In genomic region chr11:115366706-115367394, GRCm38 (mm10) we compare ENCODE assay signal across 8 mouse cellular contexts. TPM values are rescaled to one million over a fixed set of nuclear protein-coding genes. Genes with fewer than 3 reads are reported as not detected.
DNase-seq lines count a peak whose midpoint lies in the region; ATAC-seq and TF ChIP-seq lines count a peak whose summit lies in the region.

No protein-coding gene starts in this region.

- H3K27ac ChIP-seq in heart, embryonic 11.5 days (ENCODE audit: low read depth, low read length): no peak overlapping the region
- peak overlapping the region; percentile 72 for H3K27ac ChIP-seq in embryonic facial prominence, embryonic 10.5 days (replicated peaks)
- peak overlapping the region; percentile 91 for H3K27ac ChIP-seq in hindbrain, embryonic 15.5 days (replicated peaks)
- H3K27ac ChIP-seq in liver, embryonic 12.5 days: no peak overlapping the region

- H3K9ac ChIP-seq in heart, embryonic 11.5 days (ENCODE audit: low read depth, low read length): peak overlapping the region; percentile 58; the same call in 1 of the 2 replicates
- peak overlapping the region; percentile 91 for H3K9ac ChIP-seq in hindbrain, embryonic 15.5 days
- 0 out of 2 replicates have a peak overlapping the region, but pooled peaks have one; percentile 39 for H3K9ac ChIP-seq in liver, embryonic 12.5 days

- H3K36me3 ChIP-seq in heart, embryonic 11.5 days (ENCODE audit: control insufficient read depth, insufficient read depth, low read length): no peaks in the 10 kb centered on the region
- no peaks in the 10 kb centered on the region for H3K36me3 ChIP-seq in G1E (replicated peaks)
- no peaks in the 10 kb centered on the region for H3K36me3 ChIP-seq in embryonic facial prominence, embryonic 10.5 days (replicated peaks)
- no peaks in the 10 kb centered on the region for H3K36me3 ChIP-seq in hindbrain, embryonic 15.5 days
- no peaks in the 10 kb centered on the region for H3K36me3 ChIP-seq in liver, embryonic 12.5 days

- 2% methylated on average over 27 of the region's 28 CpGs for WGBS in heart, embryonic 11.5 days (ENCODE audit: insufficient replicate concordance)
- WGBS in embryonic facial prominence, embryonic 10.5 days: 2% methylated on average over 28 of the region's 28 CpGs
- 1% methylated on average over 28 of the region's 28 CpGs for WGBS in hindbrain, embryonic 15.5 days
- WGBS in liver, embryonic 12.5 days (ENCODE audit: insufficient replicate concordance): 8% methylated on average over 28 of the region's 28 CpGs

- TF ChIP-seq CTCF in G1E (IDR thresholded peaks at IDR 0.05; ENCODE audit: low read depth, low read length): no peak

- peak overlapping the region; percentile 95 for H3K4me2 ChIP-seq in heart, embryonic 11.5 days
- H3K4me2 ChIP-seq in hindbrain, embryonic 15.5 days: peak overlapping the region; percentile 90
- peak overlapping the region; percentile 71 for H3K4me2 ChIP-seq in liver, embryonic 12.5 days

- H3K4me3 ChIP-seq in heart, embryonic 11.5 days (ENCODE audit: low read depth, low read length): peak overlapping the region; percentile 64
- peak overlapping the region; percentile 68; the same call in 1 of the 2 replicates for H3K4me3 ChIP-seq in G1E (ENCODE audit: low read depth, low read length)
- peak overlapping the region; percentile 66 for H3K4me3 ChIP-seq in embryonic facial prominence, embryonic 10.5 days
- H3K4me3 ChIP-seq in hindbrain, embryonic 15.5 days: peak overlapping the region; percentile 68
- H3K4me3 ChIP-seq in liver, embryonic 12.5 days: peak overlapping the region; percentile 42

- ATAC-seq in heart, embryonic 11.5 days (replicated peaks; ENCODE audit: insufficient number of reproducible peaks, low FRiP score, low TSS enrichment): no peak
- ATAC-seq in G1E (ENCODE audit: extremely low read depth, insufficient number of reproducible peaks, low FRiP score, poor library complexity, severe bottlenecking): no peak
- ATAC-seq in hindbrain, embryonic 15.5 days (ENCODE audit: low FRiP score, low read depth): peak; percentile 73
- ATAC-seq in liver, embryonic 12.5 days: 0 out of 2 replicates have a peak, but pooled peaks have one; percentile 20
- ATAC-seq in megakaryocyte-erythroid progenitor cell, adult 5-6 weeks (replicated peaks; ENCODE audit: low FRiP score, low TSS enrichment, poor library complexity, severe bottlenecking): no peak

- H3K9me3 ChIP-seq in heart, embryonic 11.5 days (replicated peaks; ENCODE audit: control insufficient read depth, low read length): no peaks in the 10 kb centered on the region
- H3K9me3 ChIP-seq in G1E (replicated peaks): no peaks in the 10 kb centered on the region
- H3K9me3 ChIP-seq in embryonic facial prominence, embryonic 10.5 days: no peaks in the 10 kb centered on the region
- no peaks in the 10 kb centered on the region for H3K9me3 ChIP-seq in hindbrain, embryonic 15.5 days
- no peaks in the 10 kb centered on the region for H3K9me3 ChIP-seq in liver, embryonic 12.5 days (replicated peaks)

- H3K27me3 ChIP-seq in heart, embryonic 11.5 days (ENCODE audit: control insufficient read depth, insufficient read depth, low read length): peaks cover 45% of the 10 kb centered on the region
- H3K27me3 ChIP-seq in G1E (ENCODE audit: insufficient read depth, low read length): peaks cover 61% of the 10 kb centered on the region
- H3K27me3 ChIP-seq in embryonic facial prominence, embryonic 10.5 days (replicated peaks; ENCODE audit: low read depth, poor library complexity, severe bottlenecking): peaks cover 83% of the 10 kb centered on the region
- no peaks in the 10 kb centered on the region for H3K27me3 ChIP-seq in hindbrain, embryonic 15.5 days
- H3K27me3 ChIP-seq in liver, embryonic 12.5 days (replicated peaks): peaks cover 87% of the 10 kb centered on the region

- no peak for DNase-seq in heart, adult 9 months (ENCODE audit: low spot score in 2 of 2)
- DNase-seq in G1E (ENCODE audit: low spot score): no peak
- DNase-seq in embryonic facial prominence, embryonic 10.5 days (ENCODE audit: low spot score): peak; percentile 37
- DNase-seq in right cerebral cortex, postnatal 4 days: peak; percentile 57

- H3K4me1 ChIP-seq in heart, embryonic 11.5 days (ENCODE audit: control insufficient read depth, insufficient read depth, low read length): peaks cover 16% of the 10 kb centered on the region
- peaks cover 14% of the 10 kb centered on the region for H3K4me1 ChIP-seq in G1E (ENCODE audit: insufficient read depth, low read depth, low read length)
- peaks cover 30% of the 10 kb centered on the region for H3K4me1 ChIP-seq in embryonic facial prominence, embryonic 10.5 days
- peaks cover 27% of the 10 kb centered on the region for H3K4me1 ChIP-seq in hindbrain, embryonic 15.5 days (replicated peaks)
- H3K4me1 ChIP-seq in liver, embryonic 12.5 days: peaks cover 11% of the 10 kb centered on the region

RNA-seq across cellular contexts. Expression of gene Hid1, which starts 0.7 kb away (rescaled TPM):
- 6.2 and 7.8 TPM in 2 replicates for polyA plus RNA-seq in heart, embryonic 11.5 days (2014; fragmentation: Nextera tagmentation; extraction: Ambion mirVana)
- not detected in 2 replicates for total RNA-seq in G1E (2014; fragmentation: Nextera tagmentation)
- not detected in 2 replicates for total RNA-seq in G1E (2017)
- polyA plus RNA-seq in G1E (2012): 0.01 TPM in 1 of 2 replicates, not detected in the other
- 8.6 and 9.6 TPM in 2 replicates for polyA plus RNA-seq in embryonic facial prominence, embryonic 10.5 days (2016; fragmentation: Nextera tagmentation; extraction: Ambion mirVana)
- 57.2 and 62.4 TPM in 2 replicates for polyA plus RNA-seq in hindbrain, embryonic 15.5 days (2015; fragmentation: Nextera tagmentation; extraction: Ambion mirVana)
- 1.8 TPM in 2 replicates for polyA plus RNA-seq in liver, embryonic 12.5 days (2016; fragmentation: Nextera tagmentation; extraction: Ambion mirVana)
- total RNA-seq in megakaryocyte-erythroid progenitor cell, adult 5-6 weeks (2014; fragmentation: Nextera tagmentation): 0.17 TPM in 1 of 2 replicates, not detected in the other
- not detected in 2 replicates for total RNA-seq in megakaryocyte-erythroid progenitor cell, adult 5-6 weeks (2017)

RNA-seq across cellular contexts. Expression of gene Cdr2l, which starts 14.9 kb away (rescaled TPM):
- 6.2 and 7.8 TPM in 2 replicates for polyA plus RNA-seq in heart, embryonic 11.5 days (2014; fragmentation: Nextera tagmentation; extraction: Ambion mirVana)
- total RNA-seq in G1E (2014; fragmentation: Nextera tagmentation) (not detected in 2 replicates), G1E (2017) (0.05 and 0.06 TPM in 2 replicates)
- not detected in 2 replicates for polyA plus RNA-seq in G1E (2012)
- polyA plus RNA-seq in embryonic facial prominence, embryonic 10.5 days (2016; fragmentation: Nextera tagmentation; extraction: Ambion mirVana): 15.6 and 16.4 TPM in 2 replicates
- 25.0 and 27.0 TPM in 2 replicates for polyA plus RNA-seq in hindbrain, embryonic 15.5 days (2015; fragmentation: Nextera tagmentation; extraction: Ambion mirVana)
- polyA plus RNA-seq in liver, embryonic 12.5 days (2016; fragmentation: Nextera tagmentation; extraction: Ambion mirVana): 4.2 TPM in 2 replicates
- total RNA-seq in megakaryocyte-erythroid progenitor cell, adult 5-6 weeks (2014; fragmentation: Nextera tagmentation): not detected in 2 replicates
- total RNA-seq in megakaryocyte-erythroid progenitor cell, adult 5-6 weeks (2017): 0.38 TPM in 1 of 2 replicates, not detected in the other

RNA-seq across cellular contexts. Expression of gene Otop3, which starts 32.3 kb away (rescaled TPM):
- not detected in 2 replicates for polyA plus RNA-seq in heart, embryonic 11.5 days (2014; fragmentation: Nextera tagmentation; extraction: Ambion mirVana)
- total RNA-seq in G1E (2014; fragmentation: Nextera tagmentation) (not detected in 2 replicates), G1E (2017) (not detected in 2 replicates)
- not detected in 2 replicates for polyA plus RNA-seq in G1E (2012)
- polyA plus RNA-seq in embryonic facial prominence, embryonic 10.5 days (2016; fragmentation: Nextera tagmentation; extraction: Ambion mirVana): not detected in 2 replicates
- 2.2 and 2.3 TPM in 2 replicates for polyA plus RNA-seq in hindbrain, embryonic 15.5 days (2015; fragmentation: Nextera tagmentation; extraction: Ambion mirVana)
- polyA plus RNA-seq in liver, embryonic 12.5 days (2016; fragmentation: Nextera tagmentation; extraction: Ambion mirVana): not detected in 2 replicates
- not detected in 2 replicates for total RNA-seq in megakaryocyte-erythroid progenitor cell, adult 5-6 weeks (2014; fragmentation: Nextera tagmentation)
- not detected in 2 replicates for total RNA-seq in megakaryocyte-erythroid progenitor cell, adult 5-6 weeks (2017)

RNA-seq across cellular contexts. Expression of gene Mrpl58, which starts 36.7 kb away (rescaled TPM):
- polyA plus RNA-seq in heart, embryonic 11.5 days (2014; fragmentation: Nextera tagmentation; extraction: Ambion mirVana): 163 and 177 TPM in 2 replicates
- total RNA-seq in G1E (2014; fragmentation: Nextera tagmentation) (66.8 and 102 TPM in 2 replicates), G1E (2017) (75.3 and 78.5 TPM in 2 replicates)
- 67.0 and 74.3 TPM in 2 replicates for polyA plus RNA-seq in G1E (2012)
- polyA plus RNA-seq in embryonic facial prominence, embryonic 10.5 days (2016; fragmentation: Nextera tagmentation; extraction: Ambion mirVana): 221 and 228 TPM in 2 replicates
- 180 and 190 TPM in 2 replicates for polyA plus RNA-seq in hindbrain, embryonic 15.5 days (2015; fragmentation: Nextera tagmentation; extraction: Ambion mirVana)
- 116 and 120 TPM in 2 replicates for polyA plus RNA-seq in liver, embryonic 12.5 days (2016; fragmentation: Nextera tagmentation; extraction: Ambion mirVana)
- 81.8 and 92.4 TPM in 2 replicates for total RNA-seq in megakaryocyte-erythroid progenitor cell, adult 5-6 weeks (2014; fragmentation: Nextera tagmentation)
- 56.9 and 64.4 TPM in 2 replicates for total RNA-seq in megakaryocyte-erythroid progenitor cell, adult 5-6 weeks (2017)

RNA-seq across cellular contexts. Expression of gene Ush1g, which starts 45.0 kb away (rescaled TPM):
- polyA plus RNA-seq in heart, embryonic 11.5 days (2014; fragmentation: Nextera tagmentation; extraction: Ambion mirVana): 0.06 and 0.17 TPM in 2 replicates
- total RNA-seq in G1E (2014; fragmentation: Nextera tagmentation) (not detected in 2 replicates), G1E (2017) (0.05 and 0.06 TPM in 2 replicates)
- not detected in 2 replicates for polyA plus RNA-seq in G1E (2012)
- polyA plus RNA-seq in embryonic facial prominence, embryonic 10.5 days (2016; fragmentation: Nextera tagmentation; extraction: Ambion mirVana): 0.04 TPM in 2 replicates
- polyA plus RNA-seq in hindbrain, embryonic 15.5 days (2015; fragmentation: Nextera tagmentation; extraction: Ambion mirVana): 0.06 and 0.38 TPM in 2 replicates
- polyA plus RNA-seq in liver, embryonic 12.5 days (2016; fragmentation: Nextera tagmentation; extraction: Ambion mirVana): 0.25 and 0.32 TPM in 2 replicates
- total RNA-seq in megakaryocyte-erythroid progenitor cell, adult 5-6 weeks (2014; fragmentation: Nextera tagmentation): not detected in 2 replicates
- total RNA-seq in megakaryocyte-erythroid progenitor cell, adult 5-6 weeks (2017): not detected in 2 replicates

Comparison
In these comparisons a context has a peak if more than half of its experiments do, and no peak if none do; other contexts are left out.
1. ATAC-seq: peak in hindbrain, embryonic 15.5 days (single experiment) and liver, embryonic 12.5 days (single experiment); none in heart, embryonic 11.5 days (single experiment), G1E (single experiment) and megakaryocyte-erythroid progenitor cell, adult 5-6 weeks (single experiment).
2. H3K27ac ChIP-seq: peak in embryonic facial prominence, embryonic 10.5 days (single experiment) and hindbrain, embryonic 15.5 days (single experiment); none in heart, embryonic 11.5 days (single experiment) and liver, embryonic 12.5 days (single experiment).
3. H3K9ac ChIP-seq: peak in every context shown above with its lines; median percentile 91 in hindbrain, embryonic 15.5 days; 58 in heart, embryonic 11.5 days; 39 in liver, embryonic 12.5 days.
4. DNase-seq: peak in embryonic facial prominence, embryonic 10.5 days (single experiment) and right cerebral cortex, postnatal 4 days (single experiment); none in heart, adult 9 months (0 of 2) and G1E (single experiment).
5. Peak in every context shown above with its lines, with median percentiles within 50 percentile points of each other: H3K4me2 ChIP-seq and H3K4me3 ChIP-seq.